Mouse (Mus musculus) limb, embryonic 14.5 days (tissue): ENCODE results near the gene Zp2. TPM values are rescaled to one million over a fixed set of nuclear protein-coding genes. Genes with fewer than 3 reads are reported as not detected.

Experiments
- ATAC-seq: fragments of 200-750 bp; cut with Nextera tagmentation; 2 replicates; pipeline ENCODE4 v1.8.0; 2017; ENCODE audit warnings: low read depth, moderate number of reproducible peaks, moderate TSS enrichment; ENCODE audit not compliant: low FRiP score
- DNase-seq: peaks from one replicate; pipeline ENCODE4 v3.0.0-alpha.2; 2015; ENCODE audit warnings: low spot score
- H3K27ac ChIP-seq: fragments of 300-500 bp; sonication (generic); replicated peaks from 2 replicates; pipeline ENCODE4 v1.5.1; 2014; ENCODE audit warnings: low read depth, mild to moderate bottlenecking, low read length, moderate library complexity, mixed read lengths
- H3K27me3 ChIP-seq: fragments of 300-500 bp; sonication (generic); 2 replicates; pipeline ENCODE4 v1.6.1; 2014; ENCODE audit warnings: low read length, mixed read lengths; ENCODE audit not compliant: control insufficient read depth, insufficient read depth
- H3K36me3 ChIP-seq: fragments of 300-500 bp; sonication (generic); 2 replicates; pipeline ENCODE4 v1.6.1; 2014; ENCODE audit warnings: mild to moderate bottlenecking, low read length, moderate library complexity, mixed read lengths; ENCODE audit not compliant: control insufficient read depth, insufficient read depth
- H3K4me1 ChIP-seq: fragments of 300-500 bp; sonication (generic); 2 replicates; pipeline ENCODE4 v1.6.1; 2014; ENCODE audit warnings: antibody characterized with exemption, low read length, mixed read lengths; ENCODE audit not compliant: control insufficient read depth, insufficient read depth
- H3K4me2 ChIP-seq: fragments of 300-500 bp; sonication (generic); replicated peaks from 2 replicates; pipeline ENCODE4 v1.6.1; 2014; ENCODE audit warnings: low read depth, mild to moderate bottlenecking, low read length, moderate library complexity; ENCODE audit not compliant: severe bottlenecking
- H3K4me3 ChIP-seq: fragments of 300-500 bp; sonication (generic); replicated peaks from 2 replicates; pipeline ENCODE4 v1.5.1; 2014; ENCODE audit warnings: low read length
- H3K9ac ChIP-seq: fragments of 300-500 bp; sonication (generic); 2 replicates; pipeline ENCODE4 v1.6.1; 2014; ENCODE audit warnings: mild to moderate bottlenecking, low read depth, low read length, moderate library complexity; ENCODE audit not compliant: severe bottlenecking
- H3K9me3 ChIP-seq: fragments of 300-500 bp; sonication (generic); 2 replicates; pipeline ENCODE4 v1.6.1; 2016; ENCODE audit warnings: low read length; ENCODE audit not compliant: control insufficient read depth
- POLR2A ChIP-seq: fragments of 200-500 bp; IDR thresholded peaks from 2 replicates; pipeline ENCODE4 v1.8.0; 2012; ENCODE audit warnings: inconsistent platforms, mild to moderate bottlenecking, moderate library complexity, borderline replicate concordance; ENCODE audit not compliant: insufficient read depth, insufficient read length; ENCODE audit errors: extremely low read depth
- WGBS: fragments of 180-500 bp; shearing (Covaris S2); extraction: QIAGEN DNeasy Blood & Tissue Kit; methylation state at CpG from one replicate; pipeline ENCODE4 v1.1.7; 2014; 5-methylcytosine and 5-hydroxymethylcytosine counted together
- polyA plus RNA-seq, 2 experiments: library from polyadenylated mRNA; depleted of rRNA in 1 of 2; stranded (reverse) in 1 of 2; unstranded in 1 of 2; fragments of >200 nt; fragmentation: Nextera tagmentation in 1 of 2; extraction: Ambion mirVana in 1 of 2; gene quantifications; 2 replicates each; pipeline versions ENCODE4 v1.2.1 to v1.2.3; 2012 to 2014

Zp2 gene
- polyA plus RNA-seq, 2 experiments, result 0.66 to 1.0 TPM

DNA sequence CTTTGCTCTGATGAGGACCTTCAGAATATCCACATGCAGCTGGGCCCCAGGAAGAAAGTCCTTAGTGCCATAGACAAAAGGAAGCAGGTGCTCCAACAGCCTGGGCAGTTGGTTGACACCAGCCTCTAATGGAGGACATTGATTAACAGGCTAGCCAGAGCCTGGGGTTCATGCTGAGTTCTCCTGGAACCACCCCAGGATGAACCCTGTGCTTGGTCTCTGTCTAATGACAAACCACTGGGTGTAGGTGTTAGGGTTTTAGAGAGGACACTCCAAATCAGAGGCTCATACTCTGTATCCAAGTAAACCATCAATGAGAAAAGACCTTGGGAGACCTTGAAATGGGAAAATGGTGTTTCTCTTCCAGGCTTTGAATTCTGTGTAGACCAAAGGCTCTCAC, 37.8 kb upstream of the Zp2 start:
- H3K27ac ChIP-seq, result no peak overlapping the region
- TF ChIP-seq POLR2A, result no peak
- no peak overlapping the region for H3K9ac ChIP-seq
- no peak overlapping the region for H3K4me2 ChIP-seq
- 0 out of 2 replicates have a peak, but pooled peaks cover 3% of the 10 kb centered on the region for H3K4me1 ChIP-seq
- no peak overlapping the region for H3K4me3 ChIP-seq
- H3K9me3 ChIP-seq, result no peaks in the 10 kb centered on the region
- H3K27me3 ChIP-seq, result no peaks in the 10 kb centered on the region
- ATAC-seq, result no peak
- DNase-seq, result no peak
- H3K36me3 ChIP-seq, result no peaks in the 10 kb centered on the region

DNA sequence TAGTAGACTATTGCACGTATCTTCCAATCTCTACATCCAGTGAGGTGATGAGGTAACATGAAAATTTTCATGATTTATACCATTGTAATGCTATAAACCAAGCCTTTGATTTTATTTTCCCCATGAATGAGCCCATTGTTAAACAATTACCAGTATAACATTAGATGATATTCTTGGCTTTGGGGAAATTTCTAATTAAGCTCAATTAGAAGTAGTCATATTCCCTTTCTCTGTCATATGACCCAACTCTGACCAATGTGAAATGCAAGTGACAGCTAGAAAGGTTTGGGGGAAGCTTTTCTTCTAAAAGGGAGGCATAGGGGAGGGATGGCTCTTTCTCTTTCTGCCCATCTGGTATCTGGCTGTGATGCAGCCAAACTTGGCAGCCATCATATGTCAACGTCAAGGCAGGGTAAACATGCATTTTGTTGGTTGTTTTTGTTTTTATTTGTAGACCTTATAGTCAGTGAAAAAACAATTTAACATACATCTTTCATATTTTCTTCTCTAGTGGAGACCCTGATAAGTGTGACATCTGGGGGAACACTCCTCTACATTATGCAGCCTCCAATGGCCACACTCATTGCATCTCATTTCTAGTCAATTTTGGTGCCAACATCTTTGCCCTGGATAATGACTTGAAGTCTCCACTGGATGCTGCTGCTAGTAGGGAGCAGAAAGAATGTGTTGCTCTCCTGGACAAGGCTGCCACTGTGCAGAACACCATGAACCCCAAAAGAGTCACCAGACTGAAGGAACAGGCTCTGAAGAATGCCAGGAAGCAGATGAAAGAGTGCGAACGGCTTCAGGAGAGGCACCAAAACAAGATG, 36.5 kb upstream of the Zp2 start:
- Histone ChIP-seq H3K36me3 (no peaks in the 10 kb centered on the region), H3K9me3 (no peaks in the 10 kb centered on the region), H3K4me2 (no peak overlapping the region), H3K9ac (no peak overlapping the region), H3K27ac (no peak overlapping the region), H3K4me3 (no peak overlapping the region), H3K4me1 (0 out of 2 replicates have a peak, but pooled peaks cover 3% of the 10 kb centered on the region), H3K27me3 (no peaks in the 10 kb centered on the region)
- TF ChIP-seq POLR2A, result no peak
- DNase-seq (no peak), ATAC-seq (no peak)
- 88% methylated on average over 4 of the region's 4 CpGs for WGBS

DNA sequence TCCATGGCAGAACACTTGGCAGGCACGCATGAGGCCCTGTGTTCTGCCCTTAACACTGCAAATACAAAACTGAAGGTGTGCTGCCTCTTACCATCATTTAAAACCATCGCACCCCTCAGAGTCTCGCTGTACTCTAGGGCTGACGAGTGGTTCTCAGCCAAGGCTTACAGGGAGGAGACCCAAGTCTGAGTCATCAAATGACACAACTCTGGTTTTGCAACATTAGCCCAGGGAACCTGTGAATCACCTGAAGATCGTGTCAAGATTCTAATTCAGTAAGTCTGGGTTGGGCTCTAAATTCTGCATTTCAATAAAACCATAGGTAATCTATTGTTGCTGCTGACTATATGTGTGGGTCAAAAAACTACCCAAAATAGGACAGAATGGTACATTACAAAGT, 35.5 kb upstream of the Zp2 start:
- no peak for ATAC-seq

DNA sequence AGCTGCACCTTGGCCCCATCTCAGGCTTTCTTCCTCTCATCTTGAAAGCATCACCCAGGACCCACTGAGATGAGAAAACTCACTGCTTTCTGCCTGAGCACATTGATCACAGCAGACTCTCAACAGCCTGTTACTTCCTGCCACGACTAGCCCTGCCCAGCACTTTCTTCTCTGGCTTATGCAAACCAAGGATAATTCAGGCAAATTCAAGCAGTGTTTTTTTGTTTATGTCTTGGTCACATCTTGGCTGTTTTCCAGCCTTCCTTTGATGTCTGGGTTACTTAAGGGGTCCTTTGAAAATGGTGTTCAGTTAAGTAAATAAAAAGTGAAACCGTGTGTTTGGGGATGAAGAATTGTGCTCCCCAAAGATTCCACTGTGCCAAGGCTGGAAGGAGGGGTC, 33.8 kb upstream of the Zp2 start:
- no peak overlapping the region for H3K4me3 ChIP-seq
- no peaks in the 10 kb centered on the region for H3K36me3 ChIP-seq
- no peak overlapping the region for H3K4me2 ChIP-seq
- no peak for TF ChIP-seq POLR2A
- 5% methylated on average over 2 of the region's 2 CpGs for WGBS
- H3K4me1 ChIP-seq, result 0 out of 2 replicates have a peak, but pooled peaks cover 3% of the 10 kb centered on the region
- H3K9me3 ChIP-seq, result no peaks in the 10 kb centered on the region
- no peak overlapping the region for H3K27ac ChIP-seq
- no peak overlapping the region for H3K9ac ChIP-seq
- ATAC-seq, result no peak
- no peaks in the 10 kb centered on the region for H3K27me3 ChIP-seq
- DNase-seq, result no peak

More for the DNA sequence above, 35.5 kb upstream of the Zp2 start:
- H3K9me3 ChIP-seq, result no peaks in the 10 kb centered on the region
- TF ChIP-seq POLR2A, result no peak
- H3K4me1 ChIP-seq, result 0 out of 2 replicates have a peak, but pooled peaks cover 3% of the 10 kb centered on the region
- H3K27ac ChIP-seq, result no peak overlapping the region
- no peak overlapping the region for H3K4me2 ChIP-seq
- no peak overlapping the region for H3K9ac ChIP-seq
- WGBS, result 86% methylated on average over 5 of the region's 5 CpGs
- H3K36me3 ChIP-seq, result no peaks in the 10 kb centered on the region
- no peak for DNase-seq
- no peak overlapping the region for H3K4me3 ChIP-seq
- H3K27me3 ChIP-seq, result no peaks in the 10 kb centered on the region

DNA sequence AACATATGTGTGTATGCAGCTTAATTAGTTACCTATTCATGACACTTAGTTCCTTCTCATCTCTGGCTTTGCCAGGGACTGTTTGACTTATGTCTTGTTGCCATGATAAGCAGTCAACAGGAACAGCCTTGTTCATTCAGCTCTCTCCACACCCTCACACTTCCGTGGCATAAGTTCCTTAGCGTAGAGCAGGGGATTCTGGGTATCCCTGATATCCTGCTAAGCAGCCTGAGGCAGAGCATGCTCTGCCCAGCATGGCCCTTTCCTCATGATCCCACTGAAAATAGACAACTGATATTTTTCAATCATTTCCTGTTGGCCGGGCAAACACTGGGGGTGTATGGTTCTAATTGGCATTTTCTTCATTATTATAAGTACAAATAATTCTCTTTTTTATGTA, 32.5 kb upstream of the Zp2 start:
- H3K4me1 ChIP-seq, result 0 out of 2 replicates have a peak, but pooled peaks cover 3% of the 10 kb centered on the region
- no peak overlapping the region for H3K27ac ChIP-seq
- ATAC-seq (no peak), DNase-seq (no peak)
- H3K4me3 ChIP-seq, result no peak overlapping the region
- 80% methylated on average over 3 of the region's 3 CpGs for WGBS
- no peaks in the 10 kb centered on the region for H3K27me3 ChIP-seq
- TF ChIP-seq POLR2A, result no peak
- no peak overlapping the region for H3K4me2 ChIP-seq
- H3K36me3 ChIP-seq, result no peaks in the 10 kb centered on the region
- no peak overlapping the region for H3K9ac ChIP-seq
- H3K9me3 ChIP-seq, result no peaks in the 10 kb centered on the region
